Mouse (Mus musculus) layer of hippocampus, adult 6 months (tissue): ENCODE data around the gene Myo18a. TPM values are rescaled to one million over a fixed set of nuclear protein-coding genes. Genes with fewer than 3 reads are reported as not detected.

Experiments
- long read RNA-seq, 2 experiments: library from polyadenylated mRNA; unstranded; transcript quantifications; one replicate each; pipeline ENCODE4 v2.0.0; 2019 to 2020
- polyA plus RNA-seq: library from polyadenylated mRNA; unstranded; fragments of <200 nt; fragmentation: Nextera tagmentation; gene quantifications from 2 replicates; pipeline ENCODE4 v1.2.3, GENCODE M21; 2021

Myo18a gene
- polyA plus RNA-seq, result 18.8 and 20.7 TPM in 2 replicates
- long read RNA-seq, experiment 1, partial matches to known transcripts, result 42 of 43 reads
- long read RNA-seq, experiment 1, other reads (novel, unspliced or antisense), result 1 of 43 reads
- long read RNA-seq, experiment 2, transcript Myo18a-216 (2 exons, 753 nt), result major isoform, 7 of 85 reads
- long read RNA-seq, experiment 2, partial matches to known transcripts, result 58 of 85 reads
- long read RNA-seq, experiment 2, other reads (novel, unspliced or antisense), result 17 of 85 reads

DNA sequence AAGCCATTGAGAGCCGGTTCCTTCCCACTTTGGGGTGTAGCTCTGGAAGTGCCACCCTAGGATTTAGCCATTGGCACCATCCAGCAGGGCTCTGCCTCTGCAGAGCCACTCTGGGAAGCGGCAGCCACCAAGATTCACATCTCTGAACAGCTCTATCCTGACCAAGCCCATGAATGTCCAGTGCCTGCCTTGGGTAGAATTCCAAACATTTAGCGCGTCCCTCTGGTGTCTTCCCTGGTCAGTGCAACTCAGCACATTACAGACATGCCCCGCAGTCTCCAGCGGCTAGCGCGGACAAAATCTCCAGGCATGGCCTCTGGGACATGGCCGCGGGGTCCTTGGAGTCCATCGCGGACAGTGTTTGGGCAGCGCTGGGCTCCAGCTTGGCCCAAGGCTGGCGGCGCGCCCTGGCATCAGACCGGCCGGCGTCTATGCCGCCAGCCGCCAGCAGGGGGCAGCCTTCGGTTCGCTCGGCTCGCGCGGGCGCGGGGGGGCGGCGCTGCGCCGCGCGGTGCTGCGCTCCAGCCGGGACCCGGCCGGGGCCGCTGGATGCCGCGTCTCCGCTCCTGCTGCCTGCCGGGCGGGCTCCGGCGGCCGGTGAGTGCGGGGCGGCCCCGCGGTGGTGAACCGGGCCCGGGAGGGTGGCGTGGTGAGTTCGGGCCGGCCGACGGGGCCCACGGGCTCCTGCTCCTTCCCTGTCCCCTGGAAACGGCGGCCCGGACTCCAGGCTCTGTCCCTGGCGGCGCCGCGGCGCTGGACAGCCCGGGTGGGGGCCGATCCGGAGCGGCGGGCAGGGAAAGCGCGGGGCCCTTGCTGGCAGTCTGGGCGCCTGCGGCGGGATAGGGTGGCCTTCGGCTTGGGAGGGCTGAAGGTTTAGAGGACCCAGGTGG is at the start of gene Myo18a:
TSS of gene Myo18a (plus strand) at position 464 of the 890 bp plus-strand sequence.

DNA sequence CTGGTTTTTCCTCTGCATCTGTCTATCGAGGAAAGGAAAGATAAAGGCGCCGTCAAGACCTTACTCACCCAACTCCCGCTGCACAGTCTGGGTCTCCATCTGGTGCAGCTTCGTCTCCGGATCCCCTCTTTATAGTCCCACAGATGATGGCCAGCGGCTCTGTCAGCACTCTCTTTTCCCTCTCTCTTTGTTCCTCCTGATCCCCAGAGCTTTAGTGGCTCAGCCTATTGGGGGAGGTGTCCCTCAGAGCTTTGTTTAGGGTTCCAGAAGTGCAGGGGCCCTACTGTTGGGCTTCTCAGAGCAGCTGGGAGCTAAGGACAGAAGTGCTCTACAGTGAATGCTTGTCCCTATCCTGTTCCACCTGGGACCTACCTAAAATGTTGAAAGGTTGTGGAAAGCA is 37.9 kb upstream of the Myo18a start, which contains the start of gene Cryba1:
TSS of gene Cryba1 (minus strand) at position 101 of the 400 bp plus-strand sequence.

DNA sequence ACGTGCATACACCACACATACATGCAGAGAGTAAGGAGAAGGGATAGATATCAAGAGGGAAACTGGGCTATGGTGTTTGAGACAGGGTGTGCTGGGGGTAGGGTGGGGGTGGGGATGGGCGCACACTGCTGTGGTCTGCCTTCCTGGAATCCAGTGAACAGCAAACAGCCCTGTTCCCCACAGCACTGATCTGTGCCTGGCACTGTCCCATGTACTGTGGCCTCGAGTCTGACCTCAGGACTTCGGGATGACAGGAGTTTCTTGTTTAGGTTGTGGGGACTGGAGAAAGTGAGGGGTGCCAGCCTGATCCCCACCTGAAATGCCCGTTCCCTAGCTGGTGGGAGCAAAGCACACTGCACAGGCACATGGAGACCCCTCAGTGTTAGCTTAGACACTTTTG is 24.7 kb downstream of the Myo18a start, which contains the start of gene Gm10277:
TSS of gene Gm10277 (minus strand) at position 41 of the 400 bp plus-strand sequence.

DNA sequence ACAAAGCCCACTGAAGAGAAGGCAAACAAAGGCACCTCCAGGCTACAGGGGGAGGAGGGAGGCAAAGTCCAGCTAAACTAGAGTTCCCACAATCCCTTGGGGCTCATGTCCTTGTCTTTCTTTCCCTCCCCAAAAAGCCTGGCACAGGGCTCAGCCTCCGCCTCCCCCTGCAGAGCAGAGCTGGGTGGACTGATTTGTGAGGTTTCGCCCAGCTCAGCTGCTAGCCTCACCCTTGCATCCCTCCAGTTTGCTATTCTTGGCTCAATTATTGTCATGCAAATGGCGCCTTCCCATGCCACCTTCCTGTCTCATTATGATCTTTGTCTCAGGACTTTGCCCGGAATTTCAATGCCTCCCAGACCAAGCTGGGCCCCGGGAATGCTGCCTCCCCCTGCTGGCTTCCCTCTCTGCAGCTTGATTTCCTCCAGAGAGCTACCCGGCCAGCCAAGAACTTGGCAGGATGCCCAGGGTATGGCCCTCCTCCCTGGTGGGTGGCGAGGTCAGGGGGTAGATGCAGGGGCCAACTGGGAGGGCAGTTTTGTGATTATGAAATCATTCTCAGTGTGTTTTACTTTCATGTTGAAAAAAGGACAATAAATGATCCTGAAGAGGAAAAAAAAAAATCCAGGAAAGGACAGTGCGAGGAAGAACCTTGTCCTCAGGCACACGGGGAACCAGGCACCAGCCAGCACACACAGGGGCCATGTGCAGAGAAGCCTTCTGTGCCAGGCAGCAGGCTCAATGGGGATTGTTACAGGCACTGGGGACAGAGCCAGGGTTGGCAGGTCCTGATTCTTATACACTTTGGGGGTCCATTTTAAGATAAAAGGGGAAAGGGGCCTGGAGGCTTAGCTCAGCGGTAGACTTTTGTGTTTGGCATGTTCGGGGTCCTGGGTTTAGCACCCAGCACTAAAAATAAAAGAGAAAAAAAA is 131.0 kb downstream of the Myo18a start, which contains the start of gene Pipox:
TSS of gene Pipox (minus strand) at position 310 of the 932 bp plus-strand sequence.

Other genes starting within 250 kb of the Myo18a start
- 1.4 and 1.5 TPM in 2 replicates for gene Abhd15, start 248.1 kb upstream of the Myo18a start, polyA plus RNA-seq
- 12.3 and 13.9 TPM in 2 replicates for gene Trp53i13, start 247.3 kb upstream of the Myo18a start, polyA plus RNA-seq
- gene Gm10392, start 244.0 kb upstream of the Myo18a start, polyA plus RNA-seq, result not detected in 2 replicates
- gene Taok1, start 155.4 kb upstream of the Myo18a start, polyA plus RNA-seq, result 8.7 and 18.8 TPM in 2 replicates
- gene Nufip2, start 77.1 kb upstream of the Myo18a start, polyA plus RNA-seq, result 5.9 and 6.2 TPM in 2 replicates
- gene Cryba1, start 38.0 kb upstream of the Myo18a start, polyA plus RNA-seq, result 0.26 TPM in 1 of 2 replicates, not detected in the other
- gene Gm10277, start 24.5 kb downstream of the Myo18a start, polyA plus RNA-seq, result 0.06 TPM in 1 of 2 replicates, not detected in the other
- gene Pipox, start 130.8 kb downstream of the Myo18a start, polyA plus RNA-seq, result 0.74 and 1.2 TPM in 2 replicates
- 56.3 and 84.5 TPM in 2 replicates for gene Sez6, start 167.6 kb downstream of the Myo18a start, polyA plus RNA-seq
- 5.8 and 6.5 TPM in 2 replicates for gene Phf12, start 219.5 kb downstream of the Myo18a start, polyA plus RNA-seq